Comparison of ENCODE assay signal across 8 mouse cellular contexts in the genomic region with DNA sequence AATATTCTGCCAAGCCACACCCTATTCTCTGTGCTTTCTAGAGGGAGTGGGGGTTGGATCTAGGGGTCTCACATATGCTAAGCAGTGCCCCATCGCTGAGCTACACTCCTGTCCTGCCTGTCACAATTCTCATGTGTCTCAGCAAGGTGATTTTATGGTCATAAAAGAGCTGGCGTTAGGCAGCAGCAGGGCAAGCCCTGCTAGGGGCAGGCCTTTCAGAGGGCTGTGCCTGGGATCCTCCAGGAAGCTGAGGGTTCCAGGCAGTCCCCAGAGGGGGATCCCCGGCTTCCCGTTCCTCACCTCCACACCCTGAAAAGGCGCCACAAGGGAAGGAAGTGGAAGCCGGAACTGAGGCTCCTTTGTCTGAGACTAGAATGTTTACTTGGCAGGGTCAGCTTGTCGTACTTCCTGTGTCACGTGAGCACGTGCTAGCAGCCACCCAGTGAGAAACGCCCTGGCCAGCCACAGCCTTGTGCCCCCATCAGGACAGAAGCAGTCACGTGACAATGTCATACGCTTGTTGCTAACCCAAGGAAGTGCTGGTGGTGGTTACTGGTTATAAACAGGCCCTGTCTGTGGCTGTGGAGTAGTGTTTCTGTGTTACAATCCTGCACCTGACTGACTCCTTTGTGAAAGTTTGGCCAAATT.
DNase-seq lines count a peak whose midpoint lies in the region; ATAC-seq and TF ChIP-seq lines count a peak whose summit lies in the region.

No protein-coding gene starts in this region.

- peaks cover 21% of the 10 kb centered on the region for H3K4me1 ChIP-seq in G1E (ENCODE audit: insufficient read depth, low read depth, low read length)
- no peaks in the 10 kb centered on the region for H3K4me1 ChIP-seq in kidney, adult 2 months (ENCODE audit: control insufficient read depth, insufficient read depth, low read length)
- peaks cover 8% of the 10 kb centered on the region; the same call in 1 of the 2 replicates for H3K4me1 ChIP-seq in lung, embryonic 16.5 days (replicated peaks; ENCODE audit: control insufficient read depth, insufficient read depth, low read length)

- no peak for TF ChIP-seq CTCF in G1E (IDR thresholded peaks at IDR 0.05; ENCODE audit: low read depth, low read length)
- no peak for TF ChIP-seq CTCF in kidney, adult 2 months (conservative IDR thresholded peaks at IDR 0.05; ENCODE audit: insufficient read depth, insufficient read length, low read depth, low read length)

- H3K36me3 ChIP-seq in G1E (replicated peaks), result no peaks in the 10 kb centered on the region
- H3K36me3 ChIP-seq in kidney, adult 2 months (ENCODE audit: control insufficient read depth, insufficient read depth, low read length), result no peaks in the 10 kb centered on the region
- no peaks in the 10 kb centered on the region for H3K36me3 ChIP-seq in lung, embryonic 16.5 days (ENCODE audit: control insufficient read depth, insufficient read depth, low read length)

- no peak overlapping the region for H3K27ac ChIP-seq in kidney, adult 2 months (ENCODE audit: insufficient read depth, low read depth, low read length)
- H3K27ac ChIP-seq in lung, embryonic 16.5 days (ENCODE audit: low read length), result peak overlapping the region; percentile 57; the same call in 1 of the 2 replicates

- ATAC-seq in G1E (ENCODE audit: extremely low read depth, insufficient number of reproducible peaks, low FRiP score, poor library complexity, severe bottlenecking), result peak; percentile 94
- peak; percentile 93 for ATAC-seq in common myeloid progenitor, adult 5-6 weeks (replicated peaks; ENCODE audit: low read depth, poor library complexity, severe bottlenecking)
- ATAC-seq in lung, embryonic 16.5 days (ENCODE audit: low read depth), result peak; percentile 92
- ATAC-seq in neutrophil, adult 5-6 weeks (ENCODE audit: extremely low read depth, insufficient number of reproducible peaks, low FRiP score, poor library complexity, severe bottlenecking), result peak; percentile 94

- TF ChIP-seq POLR2A in kidney, adult 2 months (IDR thresholded peaks at IDR 0.05; ENCODE audit: low read depth, low read length), result no peak

- H3K9me3 ChIP-seq in G1E (replicated peaks), result peaks cover 9% of the 10 kb centered on the region
- H3K9me3 ChIP-seq in lung, embryonic 16.5 days (ENCODE audit: control insufficient read depth, low read length), result no peaks in the 10 kb centered on the region

- WGBS in kidney, adult 2 months, result 16% methylated on average over 12 of the region's 12 CpGs
- WGBS in lung, embryonic 16.5 days, result 15% methylated on average over 12 of the region's 12 CpGs

- peak overlapping the region; percentile 40 for H3K4me2 ChIP-seq in lung, embryonic 16.5 days (ENCODE audit: low read depth, low read length)

- H3K9ac ChIP-seq in lung, embryonic 16.5 days (ENCODE audit: low read length), result peak overlapping the region; percentile 11; the same call in 1 of the 2 replicates

- H3K4me3 ChIP-seq in G1E (ENCODE audit: low read depth, low read length), result peak overlapping the region; percentile 71
- peak overlapping the region; percentile 0; the same call in 1 of the 2 replicates for H3K4me3 ChIP-seq in kidney, adult 2 months (ENCODE audit: insufficient read depth, low read depth, low read length)
- peak overlapping the region; percentile 7 for H3K4me3 ChIP-seq in lung, embryonic 16.5 days (ENCODE audit: low read length)

- H3K27me3 ChIP-seq in G1E (ENCODE audit: insufficient read depth, low read length), result peaks cover under 1% of the 10 kb centered on the region; the same call in 1 of the 2 replicates
- no peaks in the 10 kb centered on the region; the same call in 1 of the 2 replicates for H3K27me3 ChIP-seq in kidney, adult 2 months (replicated peaks; ENCODE audit: control insufficient read depth, insufficient read depth, low read length)
- H3K27me3 ChIP-seq in lung, embryonic 16.5 days (ENCODE audit: control insufficient read depth, insufficient read depth, low read depth, low read length), result peaks cover 25% of the 10 kb centered on the region

- peak; percentile 98 for DNase-seq in G1E (ENCODE audit: low spot score)
- peak; percentile 91 for DNase-seq in heart, adult 8-10 months (ENCODE audit: low spot score)
- DNase-seq in kidney, adult 2 months, result peak; percentile 91
- DNase-seq in right cerebral cortex, postnatal 14 days, result no peak
- no peak for DNase-seq in cerebellum, adult 18-20 months

Comparison
In these comparisons a context has a peak if more than half of its experiments do, and no peak if none do; other contexts are left out.
1. DNase-seq: peak in G1E (single experiment), heart, adult 8-10 months (single experiment) and kidney, adult 2 months (single experiment); none in right cerebral cortex, postnatal 14 days (single experiment) and cerebellum, adult 18-20 months (0 of 2).
2. H3K4me3 ChIP-seq: peak in every context shown above with its lines; median percentile 71 in G1E; 7 in lung, embryonic 16.5 days; 0 in kidney, adult 2 months.
3. Peak in every context shown above with its lines, with median percentiles within 50 percentile points of each other: ATAC-seq.